Mouse (Mus musculus): Measurements from ENCODE around the gene Tmem79.

GRCm38 (mm10) chr3:88296561-88297318 is 39.2 kb downstream of the Tmem79 start, which contains the start of the genes Tsacc and Cct3:
- TF ChIP-seq CTCF (conservative IDR thresholded peaks at IDR 0.05 in 1 of 2, IDR thresholded peaks at IDR 0.05 in 1 of 2; ENCODE audit: low read depth in 2 of 2, low read length in 2 of 2) (0 out of 4 replicates have a peak, but pooled peaks of 1 of the 2 experiments have one; percentile 9), TBP (conservative IDR thresholded peaks at IDR 0.05; ENCODE audit: low read depth, low read length) (peak; percentile 95), POLR2A (IDR thresholded peaks at IDR 0.05; ENCODE audit: low read depth, low read length) (peak; percentile 94), ETS1 (conservative IDR thresholded peaks at IDR 0.05; ENCODE audit: low read depth, low read length) (no peak), NRF1 (IDR thresholded peaks at IDR 0.05; ENCODE audit: low read depth, low read length) (peak; percentile 98), BHLHE40 (IDR thresholded peaks at IDR 0.05; ENCODE audit: low read depth, low read length) (peak; percentile 57; the same call in 1 of the 2 replicates), SMC3 (IDR thresholded peaks at IDR 0.05; ENCODE audit: low read depth, low read length) (no peak)

All from CH12.LX (cell line).